Comparison of ENCODE assay signal across 13 mouse cellular contexts in the genomic region with DNA sequence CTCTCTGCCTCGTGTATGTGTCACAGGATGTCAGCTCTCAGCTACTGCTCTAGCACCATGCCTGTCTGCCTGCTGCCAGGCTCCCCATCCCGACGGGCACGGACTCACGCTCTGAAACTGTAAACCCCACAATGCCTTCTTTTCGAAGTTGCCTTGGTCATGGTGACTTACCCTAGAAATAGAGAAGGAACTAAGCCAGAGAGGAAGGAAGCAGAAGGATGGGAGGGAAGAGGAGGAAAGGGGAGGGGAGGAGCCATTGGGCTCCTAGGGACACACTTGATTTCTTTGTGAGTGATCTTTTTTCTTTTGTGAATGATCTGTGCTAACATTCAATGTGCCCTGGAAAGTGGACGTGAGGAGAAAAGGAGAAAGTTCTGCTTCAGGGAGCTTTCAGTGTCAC. TPM values are rescaled to one million over a fixed set of nuclear protein-coding genes. Genes with fewer than 3 reads are reported as not detected.
DNase-seq lines count a peak whose midpoint lies in the region; ATAC-seq and TF ChIP-seq lines count a peak whose summit lies in the region.
"Had no signal": no experiment of that assay in that cellular context is flagged by ENCODE, and none has a peak within 500 bp of the region (broad histone marks: within the 10 kb centered on the region; RNA-seq: fewer than 3 reads in every experiment).

No protein-coding gene starts in this region.

- H3K36me3 ChIP-seq in heart, embryonic 13.5 days = no peaks in the 10 kb centered on the region
- H3K36me3 ChIP-seq in lung, embryonic 14.5 days (ENCODE audit: insufficient read depth) = 0 out of 2 replicates have a peak, but pooled peaks cover 11% of the 10 kb centered on the region
- H3K36me3 ChIP-seq in embryonic facial prominence, embryonic 10.5 days (replicated peaks) = peaks cover 2% of the 10 kb centered on the region; the same call in 1 of the 2 replicates
- H3K36me3 ChIP-seq in liver, embryonic 15.5 days (replicated peaks) = no peaks in the 10 kb centered on the region

- no peak overlapping the region for H3K4me3 ChIP-seq in heart, embryonic 13.5 days
- H3K4me3 ChIP-seq in lung, embryonic 14.5 days (ENCODE audit: low read depth, low read length) = no peak overlapping the region
- peak overlapping the region; percentile 47 for H3K4me3 ChIP-seq in embryonic facial prominence, embryonic 10.5 days
- H3K4me3 ChIP-seq in liver, embryonic 15.5 days (replicated peaks) = no peak overlapping the region

- H3K27ac ChIP-seq in heart, embryonic 13.5 days (replicated peaks) = no peak overlapping the region; the same call in 1 of the 2 replicates
- 0 out of 2 replicates have a peak overlapping the region, but pooled peaks have one; percentile 10 for H3K27ac ChIP-seq in lung, embryonic 14.5 days (ENCODE audit: low read depth)
- peak overlapping the region; percentile 76; the same call in 1 of the 2 replicates for H3K27ac ChIP-seq in embryonic facial prominence, embryonic 10.5 days (replicated peaks)
- no peak overlapping the region for H3K27ac ChIP-seq in liver, embryonic 15.5 days (replicated peaks)
- H3K27ac ChIP-seq: hindbrain, postnatal 0 days had no signal

- no peak for DNase-seq in heart, postnatal 36 days
- DNase-seq in lung, embryonic 14.5 days = no peak
- DNase-seq in lung, postnatal 4 days = no peak
- DNase-seq in embryonic facial prominence, embryonic 10.5 days (ENCODE audit: low spot score) = no peak
- DNase-seq in adrenal gland, postnatal 14 days = no peak
- no peak for DNase-seq in ovary, postnatal 36 days (ENCODE audit: low spot score)
- DNase-seq: adrenal gland, postnatal 10 days; cerebellum, adult 11-12 months; thymus, postnatal 25 days had no signal

- intact Hi-C loops in heart, postnatal 36 days (cut with DNase I) = no loop called here

- no peaks in the 10 kb centered on the region for H3K9me3 ChIP-seq in heart, embryonic 13.5 days
- H3K9me3 ChIP-seq in lung, embryonic 14.5 days (ENCODE audit: low read depth, low read length) = no peaks in the 10 kb centered on the region
- no peaks in the 10 kb centered on the region for H3K9me3 ChIP-seq in embryonic facial prominence, embryonic 10.5 days
- no peaks in the 10 kb centered on the region for H3K9me3 ChIP-seq in liver, embryonic 15.5 days (replicated peaks)

- 33% methylated on average over 7 of the region's 7 CpGs for WGBS in heart, embryonic 13.5 days
- WGBS in lung, embryonic 14.5 days = 43% methylated on average over 7 of the region's 7 CpGs
- 24% methylated on average over 7 of the region's 7 CpGs for WGBS in embryonic facial prominence, embryonic 10.5 days
- WGBS in liver, embryonic 15.5 days (ENCODE audit: insufficient replicate concordance) = 14% methylated on average over 7 of the region's 7 CpGs

- no peak for ATAC-seq in heart, embryonic 13.5 days (ENCODE audit: extremely low read depth, insufficient number of reproducible peaks, low FRiP score, low TSS enrichment)
- ATAC-seq in lung, embryonic 14.5 days (ENCODE audit: insufficient read depth) = no peak
- no peak for ATAC-seq in liver, embryonic 15.5 days (ENCODE audit: insufficient read depth)
- ATAC-seq: hindbrain, postnatal 0 days; Patski had no signal

- H3K9ac ChIP-seq in heart, embryonic 13.5 days = peak overlapping the region; percentile 56
- no peak overlapping the region for H3K9ac ChIP-seq in lung, embryonic 14.5 days
- no peak overlapping the region for H3K9ac ChIP-seq in liver, embryonic 15.5 days

- H3K4me2 ChIP-seq in heart, embryonic 13.5 days = peak overlapping the region; percentile 46
- H3K4me2 ChIP-seq in lung, embryonic 14.5 days = 0 out of 2 replicates have a peak overlapping the region, but pooled peaks have one; percentile 15
- peak overlapping the region; percentile 25; the same call in 1 of the 2 replicates for H3K4me2 ChIP-seq in liver, embryonic 15.5 days

- no peaks in the 10 kb centered on the region for H3K27me3 ChIP-seq in heart, embryonic 13.5 days (replicated peaks)
- no peaks in the 10 kb centered on the region for H3K27me3 ChIP-seq in lung, embryonic 14.5 days (ENCODE audit: insufficient read depth, low read length)
- no peaks in the 10 kb centered on the region for H3K27me3 ChIP-seq in embryonic facial prominence, embryonic 10.5 days (replicated peaks; ENCODE audit: low read depth, poor library complexity, severe bottlenecking)
- no peaks in the 10 kb centered on the region for H3K27me3 ChIP-seq in liver, embryonic 15.5 days
- H3K27me3 ChIP-seq: Patski had no signal

- H3K4me1 ChIP-seq in heart, embryonic 13.5 days = peaks cover 41% of the 10 kb centered on the region
- peaks cover 9% of the 10 kb centered on the region for H3K4me1 ChIP-seq in lung, embryonic 14.5 days (ENCODE audit: insufficient read depth)
- H3K4me1 ChIP-seq in embryonic facial prominence, embryonic 10.5 days = peaks cover 32% of the 10 kb centered on the region
- peaks cover 12% of the 10 kb centered on the region; the same call in 1 of the 2 replicates for H3K4me1 ChIP-seq in liver, embryonic 15.5 days (replicated peaks)

- no peak for TF ChIP-seq CTCF in lung, embryonic 14.5 days (IDR thresholded peaks at IDR 0.05; ENCODE audit: low read depth)

RNA-seq across cellular contexts. Expression of a gene that starts 5.0 kb away (rescaled TPM):
- polyA plus RNA-seq in heart, embryonic 13.5 days (2015; fragmentation: Nextera tagmentation; extraction: Ambion mirVana) = 2.4 and 3.0 TPM in 2 replicates
- 1 to 10 TPM in 1 of 2 experiments, under 1 TPM in 1; 0.94 to 1.4 TPM for total RNA-seq in heart, postnatal 36 days (2021)
- 41.0 and 41.4 TPM in 2 replicates for polyA plus RNA-seq in lung, embryonic 14.5 days (2014; fragmentation: Nextera tagmentation; extraction: Ambion mirVana)
- 0.59 and 0.71 TPM in 2 replicates for polyA plus RNA-seq in embryonic facial prominence, embryonic 10.5 days (2016; fragmentation: Nextera tagmentation; extraction: Ambion mirVana)
- polyA plus RNA-seq in liver, embryonic 15.5 days (2015; fragmentation: Nextera tagmentation; extraction: Ambion mirVana) = 0.30 and 0.81 TPM in 2 replicates
- total RNA-seq in adrenal gland, postnatal 14 days (2021) = 2.1 and 2.4 TPM in 2 replicates
- total RNA-seq: hindbrain, postnatal 0 days had no signal
- polyA plus RNA-seq: Patski had no signal

RNA-seq across cellular contexts. Expression of a gene that starts 13.9 kb away (rescaled TPM):
- 50.6 and 56.1 TPM in 2 replicates for polyA plus RNA-seq in heart, embryonic 13.5 days (2015; fragmentation: Nextera tagmentation; extraction: Ambion mirVana)
- 10 to 100 TPM; 23.7 to 23.9 TPM for total RNA-seq in heart, postnatal 36 days (2021)
- 59.1 and 64.7 TPM in 2 replicates for polyA plus RNA-seq in lung, embryonic 14.5 days (2014; fragmentation: Nextera tagmentation; extraction: Ambion mirVana)
- polyA plus RNA-seq in embryonic facial prominence, embryonic 10.5 days (2016; fragmentation: Nextera tagmentation; extraction: Ambion mirVana) = 86.5 and 91.5 TPM in 2 replicates
- polyA plus RNA-seq in liver, embryonic 15.5 days (2015; fragmentation: Nextera tagmentation; extraction: Ambion mirVana) = 25.5 and 27.3 TPM in 2 replicates
- 64.4 and 97.1 TPM in 2 replicates for total RNA-seq in adrenal gland, postnatal 14 days (2021)

RNA-seq across cellular contexts. Expression of a gene that starts 43.9 kb away (rescaled TPM):
- polyA plus RNA-seq in heart, embryonic 13.5 days (2015; fragmentation: Nextera tagmentation; extraction: Ambion mirVana) = 10.4 and 10.8 TPM in 2 replicates
- 10 to 100 TPM in 1 of 2 experiments, 1 to 10 TPM in 1; 5.2 to 98.5 TPM for total RNA-seq in heart, postnatal 36 days (2021)
- polyA plus RNA-seq in lung, embryonic 14.5 days (2014; fragmentation: Nextera tagmentation; extraction: Ambion mirVana) = 8.8 TPM in 2 replicates
- polyA plus RNA-seq in embryonic facial prominence, embryonic 10.5 days (2016; fragmentation: Nextera tagmentation; extraction: Ambion mirVana) = 4.7 and 5.3 TPM in 2 replicates
- 0.68 and 0.83 TPM in 2 replicates for polyA plus RNA-seq in liver, embryonic 15.5 days (2015; fragmentation: Nextera tagmentation; extraction: Ambion mirVana)
- total RNA-seq in adrenal gland, postnatal 14 days (2021) = 357 and 680 TPM in 2 replicates

Comparison
In these comparisons a context has a peak if more than half of its experiments do, and no peak if none do; other contexts are left out.
1. H3K27ac ChIP-seq: peak in lung, embryonic 14.5 days (single experiment) and embryonic facial prominence, embryonic 10.5 days (single experiment); none in heart, embryonic 13.5 days (single experiment) and liver, embryonic 15.5 days (single experiment).
2. RNA of a gene that starts 5.0 kb away (polyA plus RNA-seq): 41.0 to 41.4 TPM in lung, embryonic 14.5 days; 2.4 to 3.0 TPM in heart, embryonic 13.5 days, 0.59 to 0.71 TPM in embryonic facial prominence, embryonic 10.5 days and 0.30 to 0.81 TPM in liver, embryonic 15.5 days; every median in the first group is over 10 times any median in the second.
3. Peak in every context shown above with its lines, with median percentiles within 50 percentile points of each other: H3K4me2 ChIP-seq.